In the genomic region with DNA sequence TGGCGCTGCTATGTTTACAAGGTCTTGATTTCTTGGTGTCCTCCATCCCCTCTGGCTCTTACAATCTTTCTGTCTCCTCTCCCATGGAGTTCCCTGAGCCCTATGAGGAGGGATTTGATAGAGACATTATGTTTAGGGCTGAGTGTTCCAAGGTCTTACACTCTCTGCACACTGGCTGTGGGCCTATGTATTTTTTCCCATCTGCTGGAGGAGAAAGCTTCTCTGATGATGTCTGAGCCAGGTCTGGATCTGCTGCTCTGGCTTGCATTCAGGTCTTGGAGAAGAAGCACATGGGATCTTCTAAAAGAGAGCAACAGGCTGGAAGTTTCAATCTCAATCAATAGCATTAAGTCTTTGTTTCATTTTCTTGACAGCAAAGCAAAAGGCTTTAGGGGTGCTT, we compare ENCODE assay signal across 28 mouse cellular contexts.
DNase-seq lines count a peak whose midpoint lies in the region; ATAC-seq and TF ChIP-seq lines count a peak whose summit lies in the region.
"Had no signal": no experiment of that assay in that cellular context is flagged by ENCODE, and none has a peak within 500 bp of the region (broad histone marks: within the 10 kb centered on the region; RNA-seq: fewer than 3 reads in every experiment).

No protein-coding gene starts in this region.

- H3K36me3 ChIP-seq in heart, embryonic 11.5 days (ENCODE audit: control insufficient read depth, insufficient read depth, low read length), result no peaks in the 10 kb centered on the region
- H3K36me3 ChIP-seq in stomach, embryonic 16.5 days (ENCODE audit: control insufficient read depth, insufficient read depth, low read length), result no peaks in the 10 kb centered on the region
- H3K36me3 ChIP-seq: embryonic facial prominence, embryonic 12.5 days; hindbrain, embryonic 15.5 days; liver, embryonic 12.5 days; midbrain, embryonic 13.5 days; neural tube, embryonic 13.5 days had no signal

- no peak for ATAC-seq in heart, embryonic 11.5 days (replicated peaks; ENCODE audit: insufficient number of reproducible peaks, low FRiP score, low TSS enrichment)
- peak; percentile 62 for ATAC-seq in stomach, embryonic 16.5 days (ENCODE audit: insufficient read depth, low FRiP score)
- ATAC-seq: forebrain, embryonic 14.5 days; inflammation-experienced regulatory T-cells, adult 6 months; liver, embryonic 12.5 days; liver, postnatal 0 days; midbrain, embryonic 13.5 days; Patski had no signal

- H3K27me3 ChIP-seq in heart, embryonic 11.5 days (ENCODE audit: control insufficient read depth, insufficient read depth, low read length), result no peaks in the 10 kb centered on the region
- no peaks in the 10 kb centered on the region for H3K27me3 ChIP-seq in stomach, embryonic 16.5 days (ENCODE audit: control insufficient read depth, insufficient read depth, low read length)
- H3K27me3 ChIP-seq: embryonic facial prominence, embryonic 12.5 days; hindbrain, embryonic 15.5 days; liver, embryonic 12.5 days; midbrain, embryonic 13.5 days; neural tube, embryonic 13.5 days; Patski had no signal

- no peak overlapping the region for H3K4me3 ChIP-seq in heart, embryonic 11.5 days (ENCODE audit: low read depth, low read length)
- no peak overlapping the region for H3K4me3 ChIP-seq in lung, adult 2 months (replicated peaks; ENCODE audit: extremely low read depth, low read depth, low read length)
- no peak overlapping the region for H3K4me3 ChIP-seq in stomach, embryonic 16.5 days (replicated peaks; ENCODE audit: low read length)
- H3K4me3 ChIP-seq: embryonic facial prominence, embryonic 12.5 days; gastrocnemius, adult 2 months; hindbrain, embryonic 15.5 days; layer of hippocampus, adult 2 months; liver, embryonic 12.5 days; midbrain, embryonic 13.5 days; neural tube, embryonic 13.5 days had no signal

- no peak overlapping the region for H3K27ac ChIP-seq in heart, embryonic 11.5 days (ENCODE audit: low read depth, low read length)
- no peak overlapping the region for H3K27ac ChIP-seq in stomach, embryonic 16.5 days (ENCODE audit: low read length)
- H3K27ac ChIP-seq: embryonic facial prominence, embryonic 12.5 days; gastrocnemius, adult 2 months; hindbrain, embryonic 15.5 days; layer of hippocampus, adult 2 months; liver, embryonic 12.5 days; macrophage; midbrain, embryonic 13.5 days; neural tube, embryonic 13.5 days had no signal

- DNase-seq in heart, adult 18-20 months, result peak; percentile 40 to 56
- peak; percentile 16 for DNase-seq in lung, postnatal 10 days
- DNase-seq in lung, adult 2 months, result no peak
- peak; percentile 17 for DNase-seq in heart, postnatal 4 days
- no peak for DNase-seq in frontal cortex, postnatal 25 days (ENCODE audit: low spot score in 2 of 2)
- DNase-seq: adrenal gland, postnatal 10 days; cerebellum, adult 8-10 months; embryo, embryonic 11 days; gastrocnemius, adult 2 months; kidney, adult 11 months; kidney, postnatal 25 days; left cerebral cortex, postnatal 4 days; liver, postnatal 0 days; right cerebral cortex, postnatal 4 days; thymus, adult 2 months; thymus, postnatal 36 days had no signal

- no peak for TF ChIP-seq POLR2A in lung, adult 2 months (IDR thresholded peaks at IDR 0.05; ENCODE audit: borderline replicate concordance, extremely low read depth, low read depth, low read length)

- H3K9ac ChIP-seq in heart, embryonic 11.5 days (ENCODE audit: low read depth, low read length), result no peak overlapping the region
- H3K9ac ChIP-seq in stomach, embryonic 16.5 days (ENCODE audit: low read length), result no peak overlapping the region
- H3K9ac ChIP-seq: embryonic facial prominence, embryonic 12.5 days; hindbrain, embryonic 15.5 days; liver, embryonic 12.5 days; liver, postnatal 0 days; midbrain, embryonic 13.5 days; neural tube, embryonic 13.5 days had no signal

- H3K4me1 ChIP-seq in heart, embryonic 11.5 days (ENCODE audit: control insufficient read depth, insufficient read depth, low read length), result no peaks in the 10 kb centered on the region
- no peaks in the 10 kb centered on the region for H3K4me1 ChIP-seq in lung, adult 2 months (ENCODE audit: control insufficient read depth, insufficient read depth, low read length)
- 0 out of 2 replicates have a peak, but pooled peaks cover 3% of the 10 kb centered on the region for H3K4me1 ChIP-seq in stomach, embryonic 16.5 days (ENCODE audit: control insufficient read depth, insufficient read depth, low read length)
- H3K4me1 ChIP-seq: embryonic facial prominence, embryonic 12.5 days; hindbrain, embryonic 15.5 days; liver, embryonic 12.5 days; midbrain, embryonic 13.5 days; neural tube, embryonic 13.5 days had no signal

- no peak for TF ChIP-seq CTCF in lung, adult 2 months (IDR thresholded peaks at IDR 0.05; ENCODE audit: insufficient read depth, low read length)

- no peak overlapping the region for H3K4me2 ChIP-seq in heart, embryonic 11.5 days
- H3K4me2 ChIP-seq in stomach, embryonic 16.5 days (ENCODE audit: low read depth, low read length), result no peak overlapping the region
- H3K4me2 ChIP-seq: embryonic facial prominence, embryonic 12.5 days; hindbrain, embryonic 15.5 days; liver, embryonic 12.5 days; midbrain, embryonic 13.5 days; neural tube, embryonic 13.5 days had no signal

- H3K9me3 ChIP-seq in heart, embryonic 11.5 days (replicated peaks; ENCODE audit: control insufficient read depth, low read length), result no peaks in the 10 kb centered on the region
- H3K9me3 ChIP-seq in stomach, embryonic 16.5 days (replicated peaks; ENCODE audit: control insufficient read depth, low read length), result no peaks in the 10 kb centered on the region
- H3K9me3 ChIP-seq: embryonic facial prominence, embryonic 12.5 days; hindbrain, embryonic 15.5 days; liver, embryonic 12.5 days; midbrain, embryonic 13.5 days; neural tube, embryonic 13.5 days had no signal

- 81% methylated on average over 1 of the region's 1 CpGs for WGBS in heart, embryonic 11.5 days (ENCODE audit: insufficient replicate concordance)
- WGBS in lung, adult 2 months, result 52% methylated on average over 1 of the region's 1 CpGs
- 56% methylated on average over 1 of the region's 1 CpGs for WGBS in stomach, embryonic 16.5 days

Comparison
In these comparisons a context has a peak if more than half of its experiments do, and no peak if none do; other contexts are left out.
1. DNase-seq: peak in heart, adult 18-20 months (2 of 2), lung, postnatal 10 days (single experiment) and heart, postnatal 4 days (single experiment); none in lung, adult 2 months (single experiment) and frontal cortex, postnatal 25 days (0 of 2).